Mouse (Mus musculus) stomach, embryonic 14.5 days (tissue): ENCODE data around the gene Ifna11. TPM values are rescaled to one million over a fixed set of nuclear protein-coding genes. Genes with fewer than 3 reads are reported as not detected.

Source experiments
- ATAC-seq: fragments of 200-750 bp; cut with Nextera tagmentation; 2 replicates; pipeline ENCODE4 v1.8.0; 2017; ENCODE audit warnings: low read depth, moderate TSS enrichment; ENCODE audit not compliant: insufficient number of reproducible peaks, insufficient read depth, low FRiP score
- H3K27ac ChIP-seq: fragments of 300-500 bp; sonication (generic); 2 replicates; pipeline ENCODE4 v1.5.1; 2014; ENCODE audit warnings: mild to moderate bottlenecking, low read length, moderate library complexity, mixed read lengths
- H3K27me3 ChIP-seq: fragments of 300-500 bp; sonication (generic); 2 replicates; pipeline ENCODE4 v1.6.1; 2014; ENCODE audit warnings: low read length, control low read depth, mixed read lengths; ENCODE audit not compliant: control insufficient read depth, insufficient read depth
- H3K36me3 ChIP-seq: fragments of 300-500 bp; sonication (generic); 2 replicates; pipeline ENCODE4 v1.6.1; 2014; ENCODE audit warnings: mild to moderate bottlenecking, control low read depth, low read length, moderate library complexity, mixed read lengths; ENCODE audit not compliant: control insufficient read depth, insufficient read depth
- H3K4me1 ChIP-seq: fragments of 300-500 bp; sonication (generic); 2 replicates; pipeline ENCODE4 v1.6.1; 2014; ENCODE audit warnings: low read length, control low read depth, mixed read lengths; ENCODE audit not compliant: control insufficient read depth, insufficient read depth
- H3K4me2 ChIP-seq: fragments of 300-500 bp; sonication (generic); replicated peaks from 2 replicates; pipeline ENCODE4 v1.6.1; 2014; ENCODE audit warnings: low read depth, low read length, control low read depth
- H3K4me3 ChIP-seq: fragments of 300-500 bp; sonication (generic); 2 replicates; pipeline ENCODE4 v1.5.1; 2014; ENCODE audit warnings: low read depth, low read length, control low read depth
- H3K9ac ChIP-seq: fragments of 300-500 bp; sonication (generic); replicated peaks from 2 replicates; pipeline ENCODE4 v1.6.1; 2014; ENCODE audit warnings: low read depth, mild to moderate bottlenecking, control low read depth, low read length, moderate library complexity, mixed read lengths
- H3K9me3 ChIP-seq: fragments of 300-500 bp; sonication (generic); 2 replicates; pipeline ENCODE4 v1.6.1; 2016; ENCODE audit warnings: low read depth, low read length, control low read depth; ENCODE audit not compliant: control insufficient read depth
- WGBS: fragments of 180-500 bp; shearing (Covaris S2); extraction: QIAGEN DNeasy Blood & Tissue Kit; methylation state at CpG from one replicate; pipeline ENCODE4 v1.1.7; 2014; 5-methylcytosine and 5-hydroxymethylcytosine counted together
- polyA plus RNA-seq: library from polyadenylated mRNA; unstranded; fragments of >200 nt; fragmentation: Nextera tagmentation; extraction: Ambion mirVana; gene quantifications from 2 replicates; pipeline ENCODE4 v1.2.1, GENCODE M21; 2014

The Ifna11 gene
- polyA plus RNA-seq, 1 experiment from 2014 or later: not detected

GRCm38 (mm10) chr4:88851026-88851763 lies 31.4 kb downstream of the Ifna11 start:
- H3K9me3 ChIP-seq: no peaks in the 10 kb centered on the region
- H3K4me1 ChIP-seq: no peaks in the 10 kb centered on the region
- no peak overlapping the region for H3K9ac ChIP-seq
- H3K4me2 ChIP-seq: no peak overlapping the region
- no peak for ATAC-seq
- H3K4me3 ChIP-seq: no peak overlapping the region
- 70% methylated on average over 4 of the region's 4 CpGs for WGBS
- no peak overlapping the region for H3K27ac ChIP-seq
- no peaks in the 10 kb centered on the region for H3K36me3 ChIP-seq
- H3K27me3 ChIP-seq: no peaks in the 10 kb centered on the region

- Histone ChIP-seq H3K27me3 (no peaks in the 10 kb centered on the region), H3K9me3 (no peaks in the 10 kb centered on the region), H3K4me1 (no peaks in the 10 kb centered on the region), H3K36me3 (no peaks in the 10 kb centered on the region), H3K4me2 (no peak overlapping the region), H3K4me3 (no peak overlapping the region), H3K27ac (no peak overlapping the region), H3K9ac (no peak overlapping the region)
- ATAC-seq: no peak
Observed at GRCm38 (mm10) chr4:88859214-88859613, 39.5 kb downstream of the Ifna11 start.

- 5% methylated on average over 7 of the region's 7 CpGs for WGBS
- H3K4me2 ChIP-seq: no peak overlapping the region
Observed at GRCm38 (mm10) chr4:88863309-88863708, 43.5 kb downstream of the Ifna11 start.

GRCm38 (mm10) chr4:88864599-88864998 lies 44.8 kb downstream of the Ifna11 start:
- Histone ChIP-seq H3K36me3 (no peaks in the 10 kb centered on the region), H3K9ac (no peak overlapping the region), H3K27me3 (no peaks in the 10 kb centered on the region), H3K9me3 (no peaks in the 10 kb centered on the region), H3K4me3 (no peak overlapping the region), H3K4me1 (no peaks in the 10 kb centered on the region), H3K27ac (no peak overlapping the region), H3K4me2 (no peak overlapping the region)
- 68% methylated on average over 9 of the region's 9 CpGs for WGBS
- no peak for ATAC-seq

More at GRCm38 (mm10) chr4:88863309-88863708, 43.5 kb downstream of the Ifna11 start:
- no peaks in the 10 kb centered on the region for H3K4me1 ChIP-seq
- no peak for ATAC-seq
- H3K27me3 ChIP-seq: no peaks in the 10 kb centered on the region
- H3K36me3 ChIP-seq: no peaks in the 10 kb centered on the region
- no peaks in the 10 kb centered on the region for H3K9me3 ChIP-seq
- no peak overlapping the region for H3K27ac ChIP-seq
- H3K9ac ChIP-seq: no peak overlapping the region
- H3K4me3 ChIP-seq: no peak overlapping the region

- Histone ChIP-seq H3K36me3 (no peaks in the 10 kb centered on the region), H3K9ac (no peak overlapping the region), H3K4me2 (no peak overlapping the region), H3K9me3 (no peaks in the 10 kb centered on the region), H3K27ac (no peak overlapping the region), H3K4me3 (no peak overlapping the region), H3K27me3 (no peaks in the 10 kb centered on the region), H3K4me1 (no peaks in the 10 kb centered on the region)
- ATAC-seq: no peak
- WGBS: 50% methylated on average over 6 of the region's 6 CpGs
Observed at GRCm38 (mm10) chr4:88865011-88865569, 45.3 kb downstream of the Ifna11 start.

- Histone ChIP-seq H3K9ac (no peak overlapping the region), H3K4me3 (peak overlapping the region; percentile 48)
Observed at GRCm38 (mm10) chr4:88867366-88867925, 47.7 kb downstream of the Ifna11 start.

GRCm38 (mm10) chr4:88867926-88868911 lies 48.5 kb downstream of the Ifna11 start:
- Histone ChIP-seq H3K27me3 (no peaks in the 10 kb centered on the region), H3K9me3 (no peaks in the 10 kb centered on the region), H3K27ac (no peak overlapping the region), H3K4me2 (peak overlapping the region; percentile 69), H3K36me3 (no peaks in the 10 kb centered on the region), H3K9ac (no peak overlapping the region; the same call in 1 of the 2 replicates), H3K4me1 (no peaks in the 10 kb centered on the region), H3K4me3 (peak overlapping the region; percentile 48)
- WGBS: 6% methylated on average over 31 of the region's 31 CpGs
- ATAC-seq: peak; percentile 53; the same call in 1 of the 2 replicates

More at GRCm38 (mm10) chr4:88867366-88867925, 47.7 kb downstream of the Ifna11 start:
- Histone ChIP-seq H3K27ac (no peak overlapping the region), H3K4me2 (peak overlapping the region; percentile 69), H3K36me3 (no peaks in the 10 kb centered on the region), H3K4me1 (no peaks in the 10 kb centered on the region), H3K27me3 (no peaks in the 10 kb centered on the region), H3K9me3 (no peaks in the 10 kb centered on the region)
- WGBS: under 1% methylated on average over 8 of the region's 8 CpGs
- ATAC-seq: peak; percentile 57; the same call in 1 of the 2 replicates
